Mouse (Mus musculus) v-Abl transformed pro-B cells (cell line): Measurements from ENCODE around the gene Myb.

Experiments
- in situ Hi-C, 2 experiments: fragments of 400-800 bp; cut with MboI; formaldehyde crosslinking; loops; one replicate each; pipeline ENCODE4 v1.15.1; 2025; ENCODE audit not compliant: unreplicated experiment in 2 of 2

The Myb gene

DNA sequence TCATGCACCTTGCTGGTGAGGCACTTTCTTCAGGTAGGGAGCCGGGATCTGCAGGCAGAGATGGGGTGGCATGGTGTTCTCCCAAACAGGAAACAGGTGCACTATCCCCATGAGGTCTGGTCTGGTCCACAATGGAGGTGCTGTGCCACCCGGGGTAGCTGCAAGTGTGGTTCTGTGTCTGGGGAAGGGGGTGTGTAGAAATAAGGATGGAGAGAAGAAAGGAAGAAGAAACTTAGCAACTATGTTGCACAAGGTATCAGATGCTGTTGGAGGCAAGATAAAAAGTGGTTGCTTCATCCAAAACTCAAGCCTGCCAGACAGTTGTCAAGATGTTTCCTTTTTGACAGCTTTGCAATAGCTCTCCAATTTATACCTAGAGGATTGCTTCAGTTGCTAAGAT, 14.5 kb downstream of the Myb start:
- in situ Hi-C loops = loop anchor here (10.0 to 25.0 kb wide), 4 partner anchors 151 to 866 kb away; partner anchors contain the start of gene Mtfr2 (in 1 of the 2)

- in situ Hi-C loops = loop anchor here (5.0 to 25.0 kb wide), 7 partner anchors 63 to 867 kb away; partner anchors contain the start of gene Mtfr2 (in 1 of the 2)
Measured at GRCm38 (mm10) chr10:21144627-21145504, 15.9 kb downstream of the Myb start.

GRCm38 (mm10) chr10:21135297-21135696, 25.5 kb downstream of the Myb start:
- in situ Hi-C loops = loop anchor here (25.0 kb wide), 2 partner anchors 798 to 877 kb away; partner anchors contain the start of gene Mtfr2 (in 1 of the 2)

- in situ Hi-C loops = loop anchor here (25.0 kb wide), 2 partner anchors 794 to 881 kb away; partner anchors contain the start of gene Mtfr2 (in 1 of the 2)
Measured at GRCm38 (mm10) chr10:21130901-21131493, 29.8 kb downstream of the Myb start.

DNA sequence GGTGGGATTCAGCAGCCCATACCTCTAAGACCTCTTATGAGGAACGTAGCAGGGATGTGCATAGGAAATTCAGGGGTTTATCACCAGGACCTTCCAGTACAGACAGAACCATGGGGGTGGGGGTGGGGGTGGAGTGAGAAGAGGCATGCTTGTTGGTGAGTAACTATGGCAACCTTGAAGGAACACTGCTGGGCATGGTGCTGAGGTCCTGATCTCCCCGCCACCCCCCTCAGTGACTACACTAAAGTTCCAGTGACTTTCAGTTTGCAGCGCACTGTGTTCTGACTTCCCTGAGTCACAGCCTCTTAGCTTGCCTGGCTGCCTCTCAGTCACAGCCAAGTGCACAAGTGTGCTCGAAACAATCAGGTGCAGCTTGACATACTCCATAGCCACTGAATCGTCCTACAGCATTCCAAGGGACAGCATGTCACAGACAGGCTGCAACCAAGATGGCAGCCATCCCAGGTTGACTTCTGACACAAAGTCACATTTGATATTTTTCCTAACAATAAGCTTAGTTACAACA, 32.6 kb downstream of the Myb start:
- in situ Hi-C loops = loop anchor here (25.0 kb wide), 2 partner anchors 791 to 884 kb away; partner anchors contain the start of gene Mtfr2 (in 1 of the 2)

DNA sequence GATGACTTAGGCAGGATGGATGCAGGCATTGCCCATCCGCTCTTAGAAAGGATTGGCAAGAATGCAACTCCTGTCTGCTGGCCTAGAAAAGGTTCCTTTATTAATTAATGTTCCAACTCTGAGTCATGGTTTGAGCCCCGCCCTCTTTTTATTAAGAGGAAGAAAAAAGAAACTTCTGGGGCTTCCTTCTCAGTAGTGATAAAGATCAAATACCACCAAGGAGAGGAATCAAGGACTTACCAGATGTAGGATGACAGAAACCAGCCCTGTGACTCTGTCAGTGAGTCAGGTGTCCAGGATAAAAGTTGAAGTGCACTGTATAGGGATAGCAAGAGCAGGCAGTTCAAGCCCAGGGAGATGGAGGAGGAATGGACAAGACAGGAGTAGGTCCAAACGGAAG, 42.4 kb downstream of the Myb start:
- in situ Hi-C loops = no loop called here

GRCm38 (mm10) chr10:21114459-21114858, 46.3 kb downstream of the Myb start:
- in situ Hi-C loops = no loop called here

DNA sequence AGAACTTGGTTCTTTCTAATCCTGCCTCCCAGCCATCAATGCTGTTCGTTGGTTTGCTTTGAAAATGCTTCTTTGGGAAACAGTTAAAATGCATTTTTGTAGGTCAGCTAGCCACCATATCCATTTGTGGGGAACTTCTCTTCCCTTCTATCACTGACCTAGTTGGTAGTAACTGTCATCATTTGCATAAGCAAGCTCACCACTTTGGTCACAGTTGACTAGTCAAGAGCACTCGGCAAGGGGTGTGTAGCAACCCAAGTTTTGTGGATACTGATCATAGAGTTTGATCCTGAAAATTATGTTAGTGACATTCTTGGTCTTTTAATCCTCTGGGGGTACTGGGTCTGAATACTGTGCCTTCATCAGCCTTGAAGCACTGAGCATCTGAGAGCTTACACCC, 48.1 kb downstream of the Myb start:
- in situ Hi-C loops = no loop called here

GRCm38 (mm10) chr10:21109337-21110056, 51.3 kb downstream of the Myb start:
- in situ Hi-C loops = no loop called here

GRCm38 (mm10) chr10:21108796-21109195, 52.0 kb downstream of the Myb start:
- in situ Hi-C loops = no loop called here

- in situ Hi-C loops = no loop called here
Measured at GRCm38 (mm10) chr10:21108182-21108581, 52.6 kb downstream of the Myb start.

GRCm38 (mm10) chr10:21105206-21105605, 55.6 kb downstream of the Myb start:
- in situ Hi-C loops = no loop called here

- in situ Hi-C loops = no loop called here
Measured at GRCm38 (mm10) chr10:21102689-21103088, 58.1 kb downstream of the Myb start.

- in situ Hi-C loops = no loop called here
Measured at GRCm38 (mm10) chr10:21101948-21102347, 58.8 kb downstream of the Myb start.

DNA sequence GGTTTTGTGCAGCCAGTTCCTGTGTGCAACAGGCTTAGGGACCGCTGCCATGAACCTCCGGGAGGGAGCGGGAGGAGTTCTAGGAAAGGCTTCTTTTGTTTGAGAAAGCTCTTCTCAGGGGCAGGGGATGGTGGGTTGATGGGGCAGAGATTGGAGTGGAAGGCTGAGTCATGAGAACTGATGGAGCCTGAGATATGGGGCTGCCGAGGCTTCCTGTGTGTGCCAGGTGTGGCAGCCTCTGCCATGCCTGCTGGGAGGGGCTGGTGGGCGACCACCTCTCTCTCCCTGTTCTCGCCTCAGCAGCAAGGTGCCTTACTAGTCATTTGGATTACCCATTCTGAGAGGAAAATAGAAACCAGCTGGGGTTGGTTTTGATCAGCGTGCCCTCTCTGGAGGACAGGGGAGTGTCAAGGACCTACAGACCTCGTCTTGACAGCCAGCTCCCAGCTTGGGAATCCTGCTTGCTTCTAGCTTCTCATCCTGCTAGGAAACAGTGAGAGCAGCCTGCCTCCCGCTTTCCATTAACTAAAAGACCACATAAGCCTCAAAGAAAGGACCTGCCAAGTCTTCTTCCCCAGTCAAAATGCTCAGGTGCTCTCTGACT, 60.0 kb downstream of the Myb start:
- in situ Hi-C loops = no loop called here

- in situ Hi-C loops = no loop called here
Measured at GRCm38 (mm10) chr10:21099515-21099914, 61.3 kb downstream of the Myb start.

DNA sequence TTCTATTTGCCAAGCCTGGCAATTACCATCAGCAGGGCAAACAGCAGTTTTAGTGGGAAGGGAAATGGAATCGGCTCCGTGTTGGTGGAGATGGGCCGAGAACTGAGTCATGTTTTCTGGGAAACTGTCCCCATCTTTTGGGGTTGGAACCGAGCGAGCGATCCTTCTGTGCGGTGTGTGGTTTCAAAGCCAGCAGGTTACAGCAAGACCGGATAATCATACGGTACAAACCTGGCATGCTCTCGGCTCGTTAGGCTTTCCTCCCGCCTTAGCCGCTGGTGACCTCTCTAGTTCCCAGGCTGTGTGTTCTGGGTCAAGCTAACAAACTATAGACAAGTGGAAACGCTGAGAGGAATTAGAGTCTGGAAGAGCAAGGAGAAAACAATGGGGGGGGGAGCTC, 65.2 kb downstream of the Myb start:
- in situ Hi-C loops = no loop called here

DNA sequence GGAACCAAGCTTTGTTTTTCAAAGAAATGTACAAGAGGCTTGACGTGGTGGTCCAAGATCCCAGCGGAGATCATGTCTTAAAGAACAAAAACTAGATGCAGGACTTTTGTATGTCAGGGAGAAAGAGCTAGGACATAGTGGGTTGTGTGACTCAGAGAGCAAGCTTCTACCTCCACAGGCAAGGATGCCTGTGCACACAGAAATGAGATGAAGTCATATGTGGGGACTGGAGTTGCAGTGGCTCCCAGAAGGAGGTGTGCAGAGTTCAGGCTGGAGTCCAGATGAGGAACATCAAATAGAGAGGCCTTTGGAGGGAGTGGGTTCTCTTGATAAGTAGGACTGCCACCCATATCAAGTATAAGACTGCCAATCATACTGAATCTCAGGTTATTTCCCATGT, 65.9 kb downstream of the Myb start:
- in situ Hi-C loops = loop anchor here in 1 of 2 experiments (5.0 kb wide), 1 partner anchor 137 kb away; no protein-coding TSS in a partner anchor

- in situ Hi-C loops = loop anchor here in 1 of 2 experiments (5.0 kb wide), 1 partner anchor 139 kb away; no protein-coding TSS in a partner anchor
Measured at GRCm38 (mm10) chr10:21093301-21093700, 67.5 kb downstream of the Myb start.
